1 mouse cellular context compared by ENCODE assay signal in the genomic region with DNA sequence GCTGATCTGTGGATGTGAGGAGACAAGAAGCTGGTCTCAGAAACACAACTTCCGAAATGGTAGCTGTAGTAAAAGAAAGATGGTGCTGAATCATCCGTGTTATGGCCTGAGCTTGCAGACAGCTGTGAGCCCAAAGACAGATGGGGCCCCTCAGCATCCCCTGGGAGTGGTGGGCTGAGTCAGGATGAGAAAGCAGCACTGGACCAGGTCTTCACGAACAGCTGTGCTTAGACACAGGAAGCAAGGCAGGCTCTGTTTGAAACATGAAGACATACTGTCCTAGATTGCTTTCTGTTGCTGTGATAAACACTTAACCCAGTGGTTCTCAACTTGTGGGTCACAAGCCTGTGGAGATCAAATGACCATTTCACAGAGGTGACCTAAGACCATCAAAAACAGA.
TF ChIP-seq lines count a peak whose summit lies in the region.

No protein-coding gene starts in this region.

TF ChIP-seq in CH12.LX, 34 proteins besides CTCF, POLR2A, EP300 and RAD21 (continued from another document):
- no peak for TF ChIP-seq ZC3H11A (IDR thresholded peaks at IDR 0.05; ENCODE audit: low read depth, low read length)
- 0 out of 2 replicates have a peak, but pooled peaks have one; percentile 36 for TF ChIP-seq NRF1 (IDR thresholded peaks at IDR 0.05; ENCODE audit: low read depth, low read length)
- peak; percentile 99 for TF ChIP-seq TCF12 (IDR thresholded peaks at IDR 0.05; ENCODE audit: low read depth, low read length)
- peak; percentile 87 for TF ChIP-seq MAFK (IDR thresholded peaks at IDR 0.05; ENCODE audit: insufficient replicate concordance, low read length)
- no peak for TF ChIP-seq USF2 (conservative IDR thresholded peaks at IDR 0.05; ENCODE audit: low read depth, low read length)
- TF ChIP-seq JUND (conservative IDR thresholded peaks at IDR 0.05; ENCODE audit: low read depth, low read length) = peak; percentile 89
- TF ChIP-seq POLR2AphosphoS2 (IDR thresholded peaks at IDR 0.05; ENCODE audit: low read depth, low read length) = no peak
- peak; percentile 10; the same call in 1 of the 2 replicates for TF ChIP-seq GABPA (IDR thresholded peaks at IDR 0.05; ENCODE audit: insufficient replicate concordance, low read depth, low read length)
- TF ChIP-seq RCOR1 (conservative IDR thresholded peaks at IDR 0.05; ENCODE audit: low read depth, low read length) = peak; percentile 94
- peak; percentile 98 for TF ChIP-seq IRF4 (IDR thresholded peaks at IDR 0.05; ENCODE audit: low read depth, low read length)
- TF ChIP-seq SIN3A (IDR thresholded peaks at IDR 0.05; ENCODE audit: low read length) = peak; percentile 97
- TF ChIP-seq ZKSCAN1 (IDR thresholded peaks at IDR 0.05; ENCODE audit: borderline replicate concordance, low read depth, low read length) = no peak
- peak; percentile 82 for TF ChIP-seq JUN (IDR thresholded peaks at IDR 0.05; ENCODE audit: insufficient read depth, low read depth, low read length)
- peak; percentile 65; the same call in 1 of the 2 replicates for TF ChIP-seq TBP (conservative IDR thresholded peaks at IDR 0.05; ENCODE audit: low read depth, low read length)
- 0 out of 2 replicates have a peak, but pooled peaks have one; percentile 9 for TF ChIP-seq ZNF384 (IDR thresholded peaks at IDR 0.05; ENCODE audit: low read depth, low read length)
- peak; percentile 87 for TF ChIP-seq MAZ (IDR thresholded peaks at IDR 0.05; ENCODE audit: low read depth, low read length)
- TF ChIP-seq MXI1 (IDR thresholded peaks at IDR 0.05; ENCODE audit: low read depth, low read length) = peak; percentile 64
- TF ChIP-seq ELF1 (IDR thresholded peaks at IDR 0.05; ENCODE audit: low read depth, low read length) = peak; percentile 75
- no peak for TF ChIP-seq UBTF (IDR thresholded peaks at IDR 0.05; ENCODE audit: low read depth, low read length)
- TF ChIP-seq CHD1 (IDR thresholded peaks at IDR 0.05; ENCODE audit: low read depth, low read length) = no peak; the same call in 1 of the 2 replicates
- TF ChIP-seq MAX (IDR thresholded peaks at IDR 0.05; ENCODE audit: low read length) = peak; percentile 81
- no peak for TF ChIP-seq PAX5 (IDR thresholded peaks at IDR 0.05; ENCODE audit: low read length)
